Mouse (Mus musculus) right cerebral cortex, postnatal 14 days (tissue): ENCODE measurements around the gene Srsf12.

Source experiments
- DNase-seq: peaks from one replicate; pipeline ENCODE4 v3.0.0; 2022

Srsf12 gene

DNA sequence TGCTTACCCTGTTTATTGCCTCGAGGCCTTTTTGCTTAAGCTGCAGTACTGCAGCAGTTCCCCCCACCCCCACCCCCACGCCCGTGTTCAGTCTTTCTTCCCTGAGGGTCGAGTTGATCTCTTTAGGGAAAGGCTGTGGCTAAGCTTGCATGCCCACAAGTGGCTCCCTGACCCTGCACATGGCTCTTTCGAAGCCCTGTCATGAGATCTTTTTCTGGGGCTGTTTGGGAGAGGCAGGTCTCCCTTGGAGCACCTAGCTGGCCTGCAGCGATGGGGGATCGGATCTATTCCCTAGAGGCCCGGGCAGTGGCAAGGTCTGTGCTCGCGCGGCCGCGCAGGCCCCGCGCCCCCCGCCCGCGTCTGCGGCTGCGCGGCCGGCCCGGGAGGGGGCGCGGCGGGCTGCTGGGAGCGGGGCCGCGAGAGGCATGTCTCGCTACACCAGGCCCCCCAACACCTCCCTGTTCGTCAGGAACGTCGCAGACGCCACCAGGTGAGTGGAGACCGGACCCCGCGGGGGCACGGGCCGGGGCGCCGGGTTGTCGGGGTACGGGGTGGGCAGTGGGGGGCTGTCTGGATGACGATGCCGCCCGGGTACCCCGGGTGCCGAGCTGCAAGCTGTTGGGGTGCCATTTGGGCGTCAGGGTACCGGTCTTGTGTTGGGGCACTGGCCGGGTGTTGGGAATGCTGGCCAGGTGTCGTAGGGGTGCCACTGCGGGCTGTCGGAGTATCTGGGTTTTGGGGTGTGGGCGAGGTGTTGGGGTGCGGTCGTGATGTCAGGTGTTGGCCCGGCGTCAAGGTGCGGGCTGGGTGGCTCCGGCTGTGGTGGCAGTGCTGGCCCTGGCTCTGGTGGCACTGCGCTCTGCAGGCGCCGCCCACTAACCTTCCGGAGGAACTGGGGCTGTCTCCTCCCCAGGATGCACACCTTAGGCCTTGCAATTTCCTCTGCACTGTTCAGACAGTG, at the start of gene Srsf12:
Gene Srsf12, plus strand, starts transcription at position 111 of the 961 bp plus-strand sequence.
- peak; percentile 51 for DNase-seq

DNA sequence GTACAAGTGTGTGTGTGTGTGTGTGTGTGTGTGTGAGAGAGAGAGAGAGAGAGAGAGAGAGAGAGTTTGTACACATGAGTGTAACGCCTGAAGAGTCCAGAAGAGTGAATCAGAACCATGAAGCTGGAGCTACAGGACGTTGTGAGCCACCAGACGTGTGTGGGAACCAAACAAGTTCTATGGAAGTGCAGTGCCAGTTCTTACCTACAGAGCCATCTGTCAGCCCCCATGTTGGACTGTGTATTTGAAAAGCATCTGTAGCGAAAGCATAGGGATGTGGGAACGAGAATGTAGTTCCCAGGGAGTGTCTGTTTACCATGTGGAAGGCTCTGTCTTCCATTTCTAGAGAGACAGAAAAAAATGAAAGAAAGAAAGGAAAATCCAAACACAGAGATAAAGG, 25.3 kb upstream of the Srsf12 start:
- DNase-seq = no peak

DNA sequence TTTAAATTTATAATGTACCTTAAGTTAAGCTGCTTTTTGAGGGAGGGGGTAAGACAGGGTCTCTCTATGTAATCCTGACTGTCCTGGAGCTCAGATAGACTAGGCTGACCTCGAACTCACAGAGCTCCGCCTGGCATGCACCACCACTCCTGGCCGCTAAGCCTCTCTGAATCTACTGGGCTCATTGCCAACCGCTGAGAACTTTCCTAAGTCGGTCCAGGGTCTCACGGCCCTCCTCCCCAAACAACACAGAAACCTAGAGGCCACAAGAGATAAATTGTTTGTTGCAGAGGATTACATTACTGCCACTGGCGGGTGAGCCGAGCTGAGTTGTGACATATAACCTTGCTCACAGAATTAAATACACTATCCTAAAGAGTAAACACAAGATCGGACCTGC, 20.6 kb upstream of the Srsf12 start:
- DNase-seq = peak; percentile 46

DNA sequence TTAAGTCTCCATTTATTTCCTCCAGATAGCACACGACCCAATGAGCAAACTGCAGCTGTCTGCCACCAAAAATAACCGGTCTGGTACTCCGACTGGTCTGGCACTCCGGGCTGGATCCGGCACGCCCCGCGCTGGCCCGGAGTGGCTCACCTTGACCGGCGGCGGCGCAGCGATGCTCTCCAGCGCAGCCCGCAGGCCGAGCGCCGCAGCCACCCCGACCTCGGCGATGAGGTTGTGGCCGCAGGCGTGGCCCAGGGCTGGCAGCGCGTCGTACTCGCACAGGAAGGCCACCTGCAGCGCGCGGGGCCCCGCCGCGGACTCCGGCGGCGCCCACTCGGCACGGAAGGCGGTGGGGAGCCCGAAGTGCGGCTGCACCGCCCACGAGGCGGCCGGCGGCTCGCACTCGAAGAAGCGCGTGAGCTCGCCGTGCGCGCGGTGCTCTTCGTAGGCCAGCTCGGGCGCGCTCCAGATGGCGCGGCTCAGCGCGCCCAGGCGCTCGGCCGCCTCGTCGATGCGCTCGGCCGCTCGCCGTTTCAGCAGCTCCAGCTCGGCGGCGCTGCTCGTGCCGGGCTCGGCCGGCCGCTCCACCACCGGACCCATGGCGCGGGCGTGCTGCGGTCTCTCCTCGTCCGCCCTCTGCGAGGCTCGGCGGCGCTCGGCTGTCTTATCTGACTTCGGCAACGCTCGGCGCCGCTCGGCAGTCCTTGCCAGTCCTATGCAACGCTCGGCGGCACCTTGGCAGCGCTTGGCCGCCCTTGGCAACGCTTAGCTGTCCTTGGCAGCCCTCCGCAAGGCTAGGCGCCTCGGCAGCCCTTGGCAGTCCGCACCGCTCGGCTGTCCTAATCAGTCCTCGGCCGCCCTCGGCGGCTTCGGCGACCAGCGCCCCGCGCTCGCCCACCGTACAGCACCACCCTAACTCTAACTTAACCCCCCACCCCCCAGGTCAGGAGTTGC, 19.7 kb upstream of the Srsf12 start:
- peak; percentile 86 for DNase-seq

DNA sequence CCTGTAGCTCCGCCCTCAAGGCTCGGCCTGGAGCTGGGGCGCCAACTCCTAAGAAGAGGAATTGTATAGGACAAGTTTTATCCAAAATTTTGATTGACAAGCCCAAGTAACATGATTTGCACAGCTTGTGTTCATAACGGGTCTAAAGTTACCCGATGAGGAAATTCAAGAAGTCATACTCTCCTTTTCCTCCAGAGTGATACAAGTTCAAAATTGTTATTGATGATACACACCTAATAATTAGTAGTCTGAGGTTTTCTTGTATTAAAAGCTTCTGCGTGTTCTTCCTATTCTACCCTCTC, 19.1 kb upstream of the Srsf12 start, which contains the start of gene Pm20d2:
Gene Pm20d2, minus strand, starts transcription at position 3 of the 302 bp plus-strand sequence.
- DNase-seq = no peak

DNA sequence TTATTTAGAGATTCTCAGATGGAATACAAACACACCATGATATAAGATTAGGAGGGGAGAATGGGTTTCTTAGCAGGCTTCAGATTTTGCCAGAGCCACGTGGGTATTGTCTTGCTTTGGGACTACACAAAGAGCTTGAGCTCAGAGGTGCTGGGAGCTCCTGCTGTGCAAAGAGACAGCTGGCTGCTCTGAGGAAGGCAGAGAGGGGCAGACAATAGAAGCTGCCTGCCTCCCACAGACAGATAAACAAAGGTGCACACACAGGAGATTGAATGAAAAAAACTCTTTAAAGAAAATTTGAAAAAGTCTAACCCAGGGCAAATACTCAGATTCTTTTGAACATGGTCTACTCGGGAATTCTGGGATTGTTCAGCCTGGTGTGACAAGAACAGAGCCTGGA, 10.7 kb upstream of the Srsf12 start:
- DNase-seq = no peak

DNA sequence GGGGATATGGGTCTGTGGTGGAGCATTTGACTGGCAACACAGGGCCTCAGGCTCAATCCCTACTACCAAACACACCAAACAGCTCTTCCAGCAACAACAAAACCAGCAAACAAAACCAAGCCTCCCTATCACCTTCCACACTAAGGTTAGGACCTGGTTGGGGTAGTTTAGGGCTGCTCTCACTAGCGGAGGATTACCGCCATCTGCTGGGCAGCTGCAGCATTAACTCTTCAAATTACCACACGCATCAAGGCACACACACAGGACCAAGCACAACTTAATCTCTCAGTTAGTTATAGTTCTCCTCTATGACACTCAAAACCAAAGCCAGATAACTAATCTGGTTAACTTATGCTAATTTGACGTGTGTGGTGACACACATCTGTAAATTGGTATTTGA, 4.1 kb upstream of the Srsf12 start:
- DNase-seq = peak; percentile 48

DNA sequence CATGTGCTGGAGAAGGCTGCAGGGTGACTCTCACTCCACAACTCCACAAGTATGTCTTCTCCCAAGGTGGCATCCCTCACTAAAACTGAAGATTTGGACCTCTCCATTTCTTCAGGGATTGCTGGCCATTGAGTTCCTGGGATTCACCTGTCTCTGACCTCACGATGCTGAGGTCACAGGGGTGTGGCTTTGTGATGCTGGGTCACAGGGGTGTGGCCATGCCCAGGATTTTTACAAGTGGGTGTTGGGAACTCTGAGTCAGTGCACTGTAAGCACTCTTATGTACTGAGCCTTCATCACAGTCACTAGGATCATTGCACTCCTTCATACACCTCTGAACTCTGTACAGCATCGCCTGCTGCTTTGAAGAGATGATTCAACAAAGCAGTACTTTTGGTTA, 1.2 kb upstream of the Srsf12 start:
- no peak for DNase-seq

DNA sequence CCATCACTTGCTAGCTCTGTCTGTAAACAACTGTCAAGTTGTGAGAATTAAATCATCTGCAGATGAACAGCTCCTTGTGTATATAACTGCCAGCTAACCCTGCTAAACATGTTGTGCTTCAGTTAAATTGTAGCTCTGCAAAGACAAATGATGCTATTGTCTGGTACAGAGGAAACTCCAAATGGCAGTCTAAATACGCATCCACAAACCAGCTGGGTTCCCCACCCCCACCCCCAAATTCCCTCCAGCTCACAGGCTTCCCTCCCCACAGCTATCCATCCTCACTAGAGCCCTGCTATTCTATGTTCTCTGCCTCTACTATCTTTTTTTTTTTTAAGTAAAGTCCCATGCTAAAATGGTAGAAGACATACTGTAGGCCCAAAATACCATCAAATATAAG, 13.1 kb downstream of the Srsf12 start:
- no peak for DNase-seq

DNA sequence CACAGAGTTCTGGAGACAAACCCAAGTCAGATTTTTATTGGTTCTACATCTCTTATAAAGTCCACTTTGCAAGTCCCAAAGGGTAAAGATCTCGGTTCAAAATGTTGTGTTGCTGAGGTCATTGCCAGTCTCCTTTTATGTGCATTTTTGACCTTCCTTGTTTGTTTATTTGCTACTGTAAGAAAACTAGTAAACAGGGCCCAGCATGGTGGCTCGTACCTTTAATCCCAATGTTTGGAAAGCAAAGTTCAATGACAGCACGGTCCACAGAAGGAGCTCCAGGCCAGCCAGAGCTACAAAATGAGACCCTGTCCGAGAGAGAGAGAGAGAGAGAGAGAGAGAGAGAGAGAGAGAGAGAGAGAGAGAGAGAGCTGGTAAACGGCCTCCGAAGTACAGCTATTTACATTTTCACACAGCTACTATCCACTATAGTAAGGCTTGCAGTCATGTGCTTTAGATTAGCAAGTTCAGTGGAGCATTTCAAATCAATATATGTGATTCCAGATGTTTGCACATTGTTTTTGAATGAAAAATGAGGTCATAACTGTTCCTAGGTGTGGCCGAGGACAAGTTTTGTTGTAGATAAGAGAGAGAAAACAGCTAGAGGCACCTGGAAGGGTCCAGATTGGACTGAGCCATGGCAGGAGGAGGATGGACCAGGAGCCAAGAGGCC, 15.3 kb downstream of the Srsf12 start:
- DNase-seq = no peak

DNA sequence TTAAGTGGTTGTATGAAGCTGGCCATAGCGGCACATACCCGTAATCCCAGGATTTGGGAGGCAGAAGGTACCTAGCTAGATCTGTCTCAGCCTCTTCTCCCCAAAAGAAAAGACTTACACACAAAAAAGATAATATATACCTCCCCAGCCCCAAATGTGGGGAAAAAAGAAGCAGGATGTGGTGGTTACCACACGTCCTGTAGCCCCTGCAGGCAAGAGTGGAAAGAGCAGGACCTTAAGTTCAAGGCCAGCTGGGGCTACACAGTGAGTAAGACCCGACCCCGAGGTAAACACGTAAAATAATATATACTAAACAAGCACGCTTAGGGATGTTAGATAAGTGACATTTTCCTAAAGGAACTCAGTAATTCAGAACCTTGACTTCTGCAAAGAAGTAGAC, 18.4 kb downstream of the Srsf12 start:
- DNase-seq = no peak

DNA sequence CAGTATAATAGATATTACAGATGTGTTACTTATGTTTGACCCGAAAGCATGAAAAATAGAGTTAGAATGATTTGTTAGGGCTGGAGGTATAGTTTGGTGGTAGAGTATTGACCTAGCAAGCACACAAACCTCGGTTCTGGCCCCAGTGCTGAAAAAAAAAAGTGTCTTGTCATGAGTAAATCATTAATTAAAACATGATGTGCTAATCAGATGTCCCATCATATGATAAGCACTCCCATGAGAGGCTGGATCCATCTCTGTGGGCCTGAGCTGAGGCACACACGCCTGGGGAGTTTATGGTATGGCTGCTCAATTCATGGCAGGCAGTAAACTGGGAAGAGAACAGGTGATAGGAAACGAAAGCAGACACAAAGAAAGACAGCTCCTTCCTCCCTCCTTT, 20.8 kb downstream of the Srsf12 start:
- no peak for DNase-seq

DNA sequence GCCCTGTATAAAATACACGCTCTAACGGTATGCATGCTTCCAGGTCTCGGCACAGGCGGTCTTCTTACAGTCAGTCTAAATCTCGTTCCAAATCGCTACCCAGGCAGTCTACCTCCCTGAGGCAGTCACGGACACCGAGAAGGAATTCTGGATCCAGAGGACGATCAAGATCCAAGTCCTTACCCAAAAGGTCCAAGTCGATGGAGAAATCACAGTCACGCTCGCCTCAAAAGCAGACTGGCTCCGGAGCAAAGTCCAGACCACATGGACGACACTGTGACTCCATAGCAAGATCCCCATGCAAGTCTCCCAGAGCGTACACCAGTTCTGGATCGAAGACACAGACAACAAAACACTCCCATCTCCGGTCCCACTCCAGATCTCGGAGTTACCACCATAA, 22.1 kb downstream of the Srsf12 start:
- DNase-seq = no peak

DNA sequence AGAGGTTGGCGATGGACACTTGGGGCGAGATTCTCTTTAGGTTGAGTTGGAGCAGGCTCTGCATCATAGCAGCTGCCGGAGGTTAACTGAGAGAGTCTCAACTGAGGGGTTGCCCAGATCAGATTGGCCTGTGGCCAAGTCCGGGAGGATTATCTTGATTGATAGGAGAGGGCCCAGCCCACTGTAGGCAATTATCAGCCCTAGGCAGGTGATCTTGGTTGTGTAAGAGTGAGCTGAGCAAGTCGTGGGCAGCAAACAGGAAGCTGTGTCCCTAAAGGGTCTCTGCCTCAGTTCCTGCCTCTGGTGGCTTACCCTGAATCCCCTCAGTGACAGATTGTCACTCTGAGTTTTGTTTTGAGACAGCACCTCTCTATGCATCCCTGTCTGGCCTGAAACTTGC, 33.7 kb downstream of the Srsf12 start:
- DNase-seq = peak; percentile 13

DNA sequence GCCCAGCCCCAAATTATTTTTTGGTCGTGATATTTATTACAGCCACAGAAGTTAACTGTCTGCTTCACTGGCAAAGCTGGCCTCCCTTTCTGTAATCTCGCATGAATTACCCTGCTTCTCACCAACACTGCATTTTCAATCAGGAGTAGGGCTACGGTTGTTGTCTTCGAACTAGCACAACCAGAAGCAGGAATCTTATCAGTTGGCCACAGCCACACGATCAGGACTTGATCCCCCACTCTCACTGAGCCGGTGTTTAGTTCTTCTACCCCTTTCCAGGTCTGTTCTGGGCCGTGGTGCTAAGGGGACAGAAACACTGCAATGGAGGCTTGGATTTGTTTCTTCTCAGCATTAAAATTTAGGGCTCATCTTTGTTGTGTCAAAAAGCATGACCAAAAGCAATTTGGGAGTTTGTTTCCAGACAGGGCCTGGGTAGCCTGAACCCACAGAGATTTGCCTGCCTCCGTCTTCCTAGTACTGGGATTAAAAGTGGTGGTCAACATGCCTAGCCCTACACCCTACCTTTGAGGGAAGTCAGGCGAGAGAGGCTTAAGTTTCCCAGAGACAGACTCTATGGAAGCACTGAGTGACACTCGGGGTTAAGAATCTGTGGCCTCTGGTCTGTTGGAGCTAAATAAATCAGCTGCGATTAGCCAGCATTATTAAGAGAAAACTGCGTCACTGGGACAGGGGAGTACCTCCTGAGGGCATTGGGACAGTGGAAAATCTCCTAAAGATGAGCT, 34.4 kb downstream of the Srsf12 start:
- DNase-seq = no peak

DNA sequence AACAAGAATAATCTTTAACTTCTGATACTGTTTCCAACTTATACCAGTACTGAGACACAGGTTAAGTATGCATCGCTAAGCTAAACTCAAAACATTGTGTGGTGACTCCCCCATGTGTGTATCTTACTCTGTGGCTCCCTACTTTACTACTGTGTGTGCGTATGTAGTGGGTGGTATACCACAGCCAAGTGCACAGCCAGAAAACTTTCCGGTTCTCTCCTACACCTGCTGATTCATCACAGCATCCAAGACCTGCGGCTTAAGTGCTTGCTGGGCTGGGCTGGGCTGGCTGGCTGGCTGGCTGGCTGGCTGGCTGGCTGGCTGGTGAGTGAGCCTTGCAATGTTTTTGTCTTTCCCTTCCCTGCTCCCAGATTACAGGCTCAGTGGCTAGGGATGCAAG, 35.1 kb downstream of the Srsf12 start:
- no peak for DNase-seq

DNA sequence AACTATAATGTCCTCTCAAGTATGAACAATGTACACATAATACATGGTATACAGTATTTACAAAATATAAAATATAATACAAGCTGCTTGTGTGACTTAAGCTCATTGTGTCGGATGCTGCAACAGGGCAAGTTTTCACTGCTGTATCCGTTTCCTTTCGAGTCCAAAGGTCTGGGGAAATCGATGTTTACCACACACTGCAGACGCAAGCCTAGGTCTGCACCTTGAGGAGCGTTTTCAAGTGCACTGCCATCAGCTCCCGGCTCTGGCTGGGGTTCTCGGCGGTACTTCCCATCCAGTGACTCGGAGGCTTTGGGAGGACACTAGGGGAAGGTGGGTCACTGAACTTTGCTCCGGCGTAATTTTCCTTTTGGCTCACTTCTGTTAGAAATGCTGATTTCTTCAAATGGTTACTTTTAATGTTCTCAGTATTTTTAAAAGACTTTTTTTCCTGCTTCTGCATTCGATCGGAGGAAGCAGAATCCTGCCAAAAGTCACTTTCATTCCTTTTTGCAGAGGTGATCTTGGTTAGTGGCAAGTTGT, 37.1 kb downstream of the Srsf12 start:
- no peak for DNase-seq

DNA sequence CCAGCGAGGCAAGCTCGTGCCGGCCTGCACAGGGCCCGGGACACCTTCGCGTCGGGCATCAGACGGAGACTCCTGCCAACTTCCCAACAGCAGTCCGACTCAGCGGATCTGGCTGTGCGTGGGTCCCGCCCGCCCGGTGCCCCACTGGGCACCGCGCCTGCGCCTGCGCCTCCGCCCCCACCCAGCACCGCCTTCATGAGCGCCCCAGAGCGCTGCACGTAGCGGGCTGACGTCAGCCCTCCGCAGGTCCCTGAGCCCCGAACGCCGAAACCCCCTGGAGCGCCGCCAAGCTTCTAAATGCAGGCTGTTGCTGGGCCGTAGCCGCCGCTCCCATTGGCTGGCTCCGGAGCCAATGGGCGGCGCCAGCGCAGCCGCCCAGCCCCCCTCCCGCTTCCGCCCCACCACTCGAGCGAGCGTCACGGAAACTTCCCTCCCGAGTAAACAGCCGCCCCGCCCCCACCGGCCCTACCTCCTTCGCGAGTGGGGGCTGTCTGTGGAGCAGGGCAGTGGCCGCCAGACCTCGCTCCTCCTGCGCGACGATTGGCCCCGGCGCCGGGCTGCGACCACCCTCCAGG, 38.8 kb downstream of the Srsf12 start:
- peak; percentile 100 for DNase-seq

DNA sequence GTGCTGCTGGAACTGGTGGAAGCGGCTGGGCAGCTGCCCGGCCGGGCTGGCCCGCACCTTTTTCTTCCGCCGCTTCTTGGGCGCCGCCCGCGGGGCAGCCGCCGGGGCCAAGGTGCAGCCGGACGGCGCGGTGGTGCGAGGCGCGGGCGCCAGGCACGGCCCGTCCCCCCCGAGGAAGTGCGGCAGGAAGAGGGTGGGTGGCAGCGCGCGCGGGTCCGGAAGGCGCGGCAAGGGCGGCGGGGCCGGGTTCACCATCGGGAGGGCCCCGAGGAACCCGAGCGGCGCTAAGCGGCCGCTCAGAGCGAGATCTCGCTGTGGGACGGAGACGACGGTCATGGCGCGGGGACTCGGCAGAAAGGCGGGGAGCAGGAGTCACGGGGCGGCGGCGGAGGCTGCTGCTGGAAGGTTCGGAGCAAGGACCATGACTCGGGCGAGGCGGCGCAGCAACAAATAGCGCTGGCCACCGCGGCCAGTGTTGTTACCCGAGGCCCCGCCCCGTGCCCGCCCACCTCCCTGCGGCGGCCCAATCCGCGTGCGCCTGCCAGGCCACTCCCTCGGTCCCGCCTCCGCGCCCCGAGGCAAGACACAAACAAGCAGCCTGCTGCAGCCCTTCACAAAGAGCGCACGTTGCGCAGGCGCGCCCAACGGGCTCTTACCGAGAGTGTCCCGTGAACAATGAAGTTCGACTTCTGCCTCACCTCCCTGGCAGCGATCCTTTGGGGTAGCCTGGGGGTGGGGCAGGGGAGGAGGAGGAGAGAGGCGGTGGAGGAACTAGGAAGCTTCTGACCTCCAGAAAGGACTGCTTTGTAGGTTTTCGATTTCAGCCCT, 39.5 kb downstream of the Srsf12 start:
- DNase-seq = peak; percentile 97

DNA sequence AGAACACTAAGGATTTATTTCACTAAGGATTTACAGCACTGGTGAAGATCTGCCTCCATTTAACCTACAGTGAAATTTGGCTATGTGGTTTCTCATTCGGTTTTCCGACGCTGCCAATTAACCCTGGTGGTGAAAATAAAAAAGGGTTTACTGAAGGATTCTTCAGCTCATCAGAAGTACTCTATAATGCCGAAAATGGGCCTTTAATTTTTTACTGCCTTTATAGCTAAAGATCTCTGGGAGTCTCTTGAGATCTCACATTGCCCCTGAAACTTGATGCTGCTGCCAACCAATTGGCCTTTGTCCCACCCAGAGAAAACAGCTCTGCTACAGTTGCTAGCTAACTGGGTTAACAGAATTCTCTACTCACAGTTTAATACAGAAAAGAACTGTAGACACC, 40.1 kb downstream of the Srsf12 start:
- DNase-seq = no peak

DNA sequence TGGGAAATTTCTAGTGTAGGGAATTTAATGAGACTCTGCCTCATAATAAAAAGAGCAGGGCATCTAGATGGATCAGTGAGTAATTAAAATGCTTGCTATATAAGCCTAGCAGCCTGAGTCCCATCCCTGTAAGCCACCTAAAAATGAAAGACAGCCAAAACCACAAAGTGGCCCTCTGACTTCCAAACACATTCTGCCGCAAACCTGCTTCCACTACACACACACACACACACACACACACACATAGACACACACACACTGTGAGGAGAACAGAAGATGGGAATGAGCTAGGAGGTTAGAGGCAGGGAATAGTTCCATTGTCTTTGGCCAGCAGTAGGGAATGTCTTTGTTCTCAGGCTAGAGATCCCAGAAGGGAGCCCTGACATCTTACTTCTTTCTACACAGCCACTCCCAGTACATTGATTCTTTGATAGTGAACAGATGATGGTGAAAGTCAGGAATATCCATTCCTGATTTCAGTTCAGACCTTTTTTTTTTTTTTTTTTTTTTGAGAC, 41.0 kb downstream of the Srsf12 start:
- DNase-seq = no peak
